Mouse (Mus musculus): ENCODE measurements at regions not wholly inside any gene's neighbourhood (a gene's known extent, or its start where the extent isn't known, plus 50 kb on each side); places are given as distances from the start of the nearest gene placed in this dataset.

- WGBS, result 10% methylated on average over 9 of the region's 9 CpGs
- no peak overlapping the region for H3K4me3 ChIP-seq (ENCODE audit: insufficient read depth, low read depth, low read length)
- H3K4me1 ChIP-seq (ENCODE audit: control insufficient read depth, insufficient read depth, low read length), result peaks cover 4% of the 10 kb centered on the region; the same call in 1 of the 2 replicates
- TF ChIP-seq POLR2A (IDR thresholded peaks at IDR 0.05; ENCODE audit: insufficient read depth, low read depth, low read length) (no peak), CTCF (IDR thresholded peaks at IDR 0.05; ENCODE audit: insufficient read depth, low read depth, low read length) (no peak)
- H3K27ac ChIP-seq (ENCODE audit: insufficient read depth, low read depth, low read length), result no peak overlapping the region
Observed at GRCm38 (mm10) chr1:61179461-61179860, 201.7 kb downstream of the Icos start.

GRCm38 (mm10) chr1:61181099-61181821, 203.5 kb downstream of the Icos start:
- Histone ChIP-seq H3K4me1 (ENCODE audit: control insufficient read depth, insufficient read depth, low read length) (peaks cover 10% of the 10 kb centered on the region), H3K27ac (ENCODE audit: insufficient read depth, low read depth, low read length) (no peak overlapping the region), H3K4me3 (ENCODE audit: insufficient read depth, low read depth, low read length) (no peak overlapping the region)
- TF ChIP-seq CTCF (IDR thresholded peaks at IDR 0.05; ENCODE audit: insufficient read depth, low read depth, low read length) (peak; percentile 97), POLR2A (IDR thresholded peaks at IDR 0.05; ENCODE audit: insufficient read depth, low read depth, low read length) (no peak)
- 10% methylated on average over 15 of the region's 15 CpGs for WGBS

DNA sequence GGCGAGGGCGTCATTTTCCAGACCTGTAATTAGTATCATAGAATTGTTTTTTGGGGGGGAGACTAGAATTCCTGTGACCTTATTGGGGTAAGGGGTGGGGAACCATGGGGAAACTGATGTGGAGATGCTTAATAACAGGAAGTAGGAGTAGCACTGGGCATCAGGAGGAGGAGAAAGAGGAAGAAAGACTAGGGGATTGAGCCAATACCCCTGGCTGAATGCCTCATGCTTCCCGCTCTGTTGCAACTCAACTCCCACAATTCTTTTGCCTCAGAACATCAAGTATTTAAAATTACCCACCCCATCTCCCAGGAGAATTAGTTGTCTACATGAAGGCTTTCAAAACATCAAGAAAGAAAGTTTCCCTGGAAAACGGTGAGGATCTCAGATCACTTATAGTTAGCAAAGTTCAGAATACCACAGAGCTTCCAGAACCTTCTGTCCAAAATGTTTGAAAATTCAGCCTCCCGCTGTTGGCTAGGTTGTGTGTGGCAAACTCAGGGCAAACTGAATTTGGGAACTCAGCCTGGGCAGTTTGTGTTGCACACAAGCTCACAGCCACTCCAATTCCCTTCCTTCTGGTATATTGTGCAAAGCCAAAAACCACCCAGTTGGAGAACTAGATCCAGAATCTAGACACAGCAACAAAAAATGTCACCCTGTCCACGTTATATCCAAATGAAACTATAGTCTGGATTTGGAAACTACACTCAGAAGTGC, 209.8 kb downstream of the Icos start:
- Histone ChIP-seq H3K27ac (ENCODE audit: insufficient read depth, low read depth, low read length) (no peak overlapping the region), H3K4me3 (ENCODE audit: insufficient read depth, low read depth, low read length) (no peak overlapping the region), H3K4me1 (ENCODE audit: control insufficient read depth, insufficient read depth, low read length) (peaks cover 5% of the 10 kb centered on the region)
- no peak for TF ChIP-seq POLR2A (IDR thresholded peaks at IDR 0.05; ENCODE audit: insufficient read depth, low read depth, low read length)
- no peak for TF ChIP-seq CTCF (IDR thresholded peaks at IDR 0.05; ENCODE audit: insufficient read depth, low read depth, low read length)
- WGBS, result 44% methylated on average over 6 of the region's 6 CpGs

GRCm38 (mm10) chr1:61190921-61191320, 213.2 kb downstream of the Icos start:
- TF ChIP-seq CTCF (IDR thresholded peaks at IDR 0.05; ENCODE audit: insufficient read depth, low read depth, low read length) (no peak), POLR2A (IDR thresholded peaks at IDR 0.05; ENCODE audit: insufficient read depth, low read depth, low read length) (no peak)
- 90% methylated on average over 3 of the region's 3 CpGs for WGBS

GRCm38 (mm10) chr1:61198549-61199062, 220.9 kb downstream of the Icos start:
- Histone ChIP-seq H3K4me1 (ENCODE audit: control insufficient read depth, insufficient read depth, low read length) (no peaks in the 10 kb centered on the region), H3K4me3 (ENCODE audit: insufficient read depth, low read depth, low read length) (no peak overlapping the region), H3K27ac (ENCODE audit: insufficient read depth, low read depth, low read length) (no peak overlapping the region)
- TF ChIP-seq POLR2A (IDR thresholded peaks at IDR 0.05; ENCODE audit: insufficient read depth, low read depth, low read length) (no peak), CTCF (IDR thresholded peaks at IDR 0.05; ENCODE audit: insufficient read depth, low read depth, low read length) (no peak)
- WGBS, result 81% methylated on average over 3 of the region's 3 CpGs

More at GRCm38 (mm10) chr1:61190921-61191320, 213.2 kb downstream of the Icos start:
- no peak overlapping the region for H3K4me3 ChIP-seq (ENCODE audit: insufficient read depth, low read depth, low read length)
- H3K27ac ChIP-seq (ENCODE audit: insufficient read depth, low read depth, low read length), result no peak overlapping the region
- H3K4me1 ChIP-seq (ENCODE audit: control insufficient read depth, insufficient read depth, low read length), result peaks cover 2% of the 10 kb centered on the region

- 90% methylated on average over 2 of the region's 2 CpGs for WGBS
- Histone ChIP-seq H3K4me1 (ENCODE audit: control insufficient read depth, insufficient read depth, low read length) (no peaks in the 10 kb centered on the region), H3K27ac (ENCODE audit: insufficient read depth, low read depth, low read length) (no peak overlapping the region), H3K4me3 (ENCODE audit: insufficient read depth, low read depth, low read length) (no peak overlapping the region)
- no peak for TF ChIP-seq POLR2A (IDR thresholded peaks at IDR 0.05; ENCODE audit: insufficient read depth, low read depth, low read length)
- no peak for TF ChIP-seq CTCF (IDR thresholded peaks at IDR 0.05; ENCODE audit: insufficient read depth, low read depth, low read length)
Observed at GRCm38 (mm10) chr1:61201006-61201405, 223.3 kb downstream of the Icos start.

DNA sequence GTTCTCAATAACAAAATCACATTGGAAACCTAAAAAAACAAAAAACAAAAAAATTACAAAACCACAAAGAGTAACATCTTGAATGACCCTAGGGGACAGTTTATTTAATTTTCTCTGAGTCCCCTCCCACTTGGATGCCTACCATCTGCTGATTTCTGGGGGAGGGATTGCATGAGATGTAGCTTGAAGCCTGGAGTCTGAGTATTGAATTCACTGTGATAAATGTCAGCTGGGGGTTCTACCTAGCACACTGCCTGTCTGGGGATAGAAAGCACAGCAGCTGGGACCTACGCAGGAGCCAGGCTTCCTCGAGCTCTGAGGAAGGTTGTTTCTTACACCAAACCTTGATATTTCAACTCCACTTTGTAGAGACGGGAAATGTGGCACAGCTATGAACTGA, 224.4 kb downstream of the Icos start:
- Histone ChIP-seq H3K27ac (ENCODE audit: insufficient read depth, low read depth, low read length) (no peak overlapping the region), H3K4me3 (ENCODE audit: insufficient read depth, low read depth, low read length) (no peak overlapping the region), H3K4me1 (ENCODE audit: control insufficient read depth, insufficient read depth, low read length) (no peaks in the 10 kb centered on the region)
- 88% methylated on average over 3 of the region's 3 CpGs for WGBS
- TF ChIP-seq CTCF (IDR thresholded peaks at IDR 0.05; ENCODE audit: insufficient read depth, low read depth, low read length) (no peak), POLR2A (IDR thresholded peaks at IDR 0.05; ENCODE audit: insufficient read depth, low read depth, low read length) (no peak)

DNA sequence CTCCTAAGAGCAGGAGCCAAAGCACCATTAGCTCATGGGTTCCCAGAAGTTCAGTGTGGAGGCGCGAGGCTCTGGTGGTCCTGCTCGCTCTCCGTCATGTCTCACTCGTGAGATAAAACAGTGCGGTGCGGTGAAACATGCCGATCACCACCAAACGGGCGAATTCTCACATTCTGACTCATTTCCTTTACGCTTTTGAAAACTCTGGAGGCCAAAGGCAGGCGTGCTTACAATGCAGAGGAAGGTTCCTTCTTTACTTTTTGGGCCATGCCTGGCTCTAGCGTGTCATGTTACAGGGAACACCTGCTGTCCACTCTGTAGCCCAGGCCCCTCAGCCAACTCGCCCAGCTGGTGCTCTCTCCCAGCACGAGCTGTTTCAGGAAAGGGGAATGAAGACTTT, 225.4 kb downstream of the Icos start:
- Histone ChIP-seq H3K4me3 (ENCODE audit: insufficient read depth, low read depth, low read length) (no peak overlapping the region), H3K27ac (ENCODE audit: insufficient read depth, low read depth, low read length) (no peak overlapping the region)
- 71% methylated on average over 15 of the region's 15 CpGs for whole genome bisulfite sequencing

DNA sequence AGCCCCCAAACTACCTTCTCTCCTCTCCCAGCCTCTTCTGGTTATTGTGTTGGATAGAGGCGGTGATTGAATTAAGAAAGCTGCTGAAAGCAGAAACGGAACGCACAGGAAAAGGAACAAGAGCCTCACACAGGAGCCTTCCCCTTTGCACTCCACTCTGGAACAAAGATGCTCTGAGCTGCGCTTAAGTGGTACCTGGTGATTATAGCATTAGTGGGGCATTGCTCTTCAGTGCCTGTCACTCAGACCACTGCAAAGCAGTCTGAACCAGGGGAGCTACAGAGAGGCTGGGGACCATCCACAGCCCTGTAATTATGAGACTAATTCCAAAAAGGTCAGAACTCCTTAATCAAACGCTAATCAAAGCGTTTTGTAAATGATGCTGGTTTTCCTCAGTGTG, 225.9 kb downstream of the Icos start:
- no peak overlapping the region for H3K4me3 ChIP-seq (ENCODE audit: insufficient read depth, low read depth, low read length)
- TF ChIP-seq POLR2A (IDR thresholded peaks at IDR 0.05; ENCODE audit: insufficient read depth, low read depth, low read length) (no peak), CTCF (IDR thresholded peaks at IDR 0.05; ENCODE audit: insufficient read depth, low read depth, low read length) (no peak)
- WGBS, result 38% methylated on average over 6 of the region's 6 CpGs
- no peaks in the 10 kb centered on the region for H3K4me1 ChIP-seq (ENCODE audit: control insufficient read depth, insufficient read depth, low read length)
- H3K27ac ChIP-seq (ENCODE audit: insufficient read depth, low read depth, low read length), result no peak overlapping the region

More for the DNA sequence above, 225.4 kb downstream of the Icos start:
- TF ChIP-seq CTCF (IDR thresholded peaks at IDR 0.05; ENCODE audit: insufficient read depth, low read depth, low read length) (no peak), POLR2A (IDR thresholded peaks at IDR 0.05; ENCODE audit: insufficient read depth, low read depth, low read length) (no peak)
- no peaks in the 10 kb centered on the region for H3K4me1 ChIP-seq (ENCODE audit: control insufficient read depth, insufficient read depth, low read length)
